Mouse (Mus musculus): Measurements from ENCODE around the gene Gnpnat1. TPM values are rescaled to one million over a fixed set of nuclear protein-coding genes. Genes with fewer than 3 reads are reported as not detected.
A peak's percentile ranks its signal among the peaks of the same experiment; 100 is the strongest.

Gene Gnpnat1
- polyA plus RNA-seq, 1 experiment from 2014 or later: 33.7 TPM

DNA sequence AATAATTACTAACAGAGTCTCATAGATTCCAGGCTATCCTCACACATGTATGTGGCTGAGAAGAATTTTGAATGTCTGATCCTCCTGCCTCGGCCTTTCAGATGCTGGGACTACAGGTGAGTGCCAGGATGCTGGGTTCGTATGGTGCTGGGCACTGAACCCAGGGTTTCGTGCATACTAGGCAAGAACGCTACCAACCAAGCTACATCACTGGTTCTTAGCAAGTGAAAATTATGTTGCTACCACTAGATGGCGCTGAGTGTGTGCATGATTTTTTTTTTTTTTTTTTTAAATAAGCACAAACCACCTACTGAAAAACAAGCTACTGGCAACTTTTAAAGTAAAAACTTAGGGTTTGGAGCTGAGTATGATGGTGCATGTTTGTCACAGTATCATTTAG is 18.5 kb upstream of the Gnpnat1 start:
- no peak for DNase-seq (ENCODE audit: low spot score)
- Histone ChIP-seq H3K36me3 (ENCODE audit: control insufficient read depth, insufficient read depth, low read length) (no peaks in the 10 kb centered on the region), H3K9me3 (ENCODE audit: control insufficient read depth, low read length) (no peaks in the 10 kb centered on the region), H3K27ac (ENCODE audit: low read depth, low read length) (no peak overlapping the region), H3K27me3 (ENCODE audit: control insufficient read depth, insufficient read depth, low read length) (no peaks in the 10 kb centered on the region), H3K4me2 (ENCODE audit: low read depth, low read length, severe bottlenecking) (no peak overlapping the region), H3K4me3 (ENCODE audit: low read depth, low read length) (no peak overlapping the region), H3K4me1 (replicated peaks; ENCODE audit: control insufficient read depth, insufficient read depth, low read length) (no peaks in the 10 kb centered on the region), H3K9ac (ENCODE audit: low read length) (no peak overlapping the region)
- ATAC-seq (replicated peaks; ENCODE audit: low FRiP score): 0 out of 2 replicates have a peak, but pooled peaks have one; percentile 66
- WGBS: 11% methylated on average over 5 of the region's 5 CpGs

DNA sequence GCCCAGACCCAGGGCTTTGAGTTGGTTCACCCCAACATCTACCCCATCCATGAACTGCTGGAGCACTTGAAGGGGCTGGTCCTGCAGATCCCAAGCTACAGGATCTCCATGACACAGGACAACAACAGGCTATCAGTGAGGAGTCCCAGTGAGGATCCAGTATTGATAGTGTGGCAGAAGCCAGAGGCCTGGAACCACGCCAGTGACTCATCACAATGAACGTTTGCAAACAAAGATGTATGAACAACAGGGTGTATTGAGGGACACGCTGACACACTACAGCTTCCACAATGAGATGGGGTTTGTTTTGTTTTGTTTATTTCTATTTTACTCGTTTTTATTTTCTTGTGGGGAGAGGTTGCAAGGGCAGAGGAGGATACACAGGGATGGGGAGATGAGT is 17.7 kb upstream of the Gnpnat1 start:
- no peak overlapping the region for H3K27ac ChIP-seq (ENCODE audit: low read depth, low read length)
- ATAC-seq (replicated peaks; ENCODE audit: low FRiP score): no peak
- WGBS: 75% methylated on average over 4 of the region's 4 CpGs

GRCm38 (mm10) chr14:45419323-45419722 is 14.6 kb upstream of the Gnpnat1 start:
- no peak overlapping the region for H3K27ac ChIP-seq (ENCODE audit: low read depth, low read length)
- no peak overlapping the region for H3K4me2 ChIP-seq (ENCODE audit: low read depth, low read length, severe bottlenecking)
- no peak for DNase-seq (ENCODE audit: low spot score)
- no peak overlapping the region for H3K4me3 ChIP-seq (ENCODE audit: low read depth, low read length)
- no peak for ATAC-seq (replicated peaks; ENCODE audit: low FRiP score)
- H3K27me3 ChIP-seq (ENCODE audit: control insufficient read depth, insufficient read depth, low read length): no peaks in the 10 kb centered on the region
- no peaks in the 10 kb centered on the region for H3K9me3 ChIP-seq (ENCODE audit: control insufficient read depth, low read length)
- no peaks in the 10 kb centered on the region for H3K4me1 ChIP-seq (replicated peaks; ENCODE audit: control insufficient read depth, insufficient read depth, low read length)
- no peak overlapping the region for H3K9ac ChIP-seq (ENCODE audit: low read length)
- H3K36me3 ChIP-seq (ENCODE audit: control insufficient read depth, insufficient read depth, low read length): no peaks in the 10 kb centered on the region
- WGBS: 81% methylated on average over 4 of the region's 4 CpGs

More for the DNA sequence above, 17.7 kb upstream of the Gnpnat1 start:
- no peak for DNase-seq (ENCODE audit: low spot score)
- H3K4me2 ChIP-seq (ENCODE audit: low read depth, low read length, severe bottlenecking): no peak overlapping the region
- no peaks in the 10 kb centered on the region for H3K4me1 ChIP-seq (replicated peaks; ENCODE audit: control insufficient read depth, insufficient read depth, low read length)
- H3K4me3 ChIP-seq (ENCODE audit: low read depth, low read length): no peak overlapping the region
- no peaks in the 10 kb centered on the region for H3K36me3 ChIP-seq (ENCODE audit: control insufficient read depth, insufficient read depth, low read length)
- H3K9me3 ChIP-seq (ENCODE audit: control insufficient read depth, low read length): no peaks in the 10 kb centered on the region
- no peaks in the 10 kb centered on the region for H3K27me3 ChIP-seq (ENCODE audit: control insufficient read depth, insufficient read depth, low read length)
- H3K9ac ChIP-seq (ENCODE audit: low read length): no peak overlapping the region

DNA sequence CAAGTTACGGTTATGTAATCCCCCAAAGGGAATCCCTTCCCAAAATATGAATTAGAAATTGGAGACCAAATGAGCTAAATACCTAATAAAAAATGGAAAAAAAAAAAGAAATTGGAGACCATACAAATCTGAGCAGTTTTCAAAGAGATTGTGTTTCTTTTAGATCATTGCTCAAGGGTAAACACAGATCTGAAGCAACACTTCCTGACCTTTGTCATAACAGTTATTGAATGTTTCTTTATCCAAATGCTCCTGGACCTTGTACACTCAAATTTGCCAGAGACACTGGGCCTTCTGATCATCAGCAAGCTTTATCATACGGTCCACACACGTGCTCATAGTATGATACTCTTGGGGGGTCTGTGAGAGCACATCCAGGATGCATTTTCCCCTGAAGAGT is 13.8 kb upstream of the Gnpnat1 start:
- DNase-seq (ENCODE audit: low spot score) (no peak), ATAC-seq (replicated peaks; ENCODE audit: low FRiP score) (no peak)
- Histone ChIP-seq H3K36me3 (ENCODE audit: control insufficient read depth, insufficient read depth, low read length) (no peaks in the 10 kb centered on the region), H3K4me3 (ENCODE audit: low read depth, low read length) (no peak overlapping the region), H3K27me3 (ENCODE audit: control insufficient read depth, insufficient read depth, low read length) (no peaks in the 10 kb centered on the region), H3K9me3 (ENCODE audit: control insufficient read depth, low read length) (no peaks in the 10 kb centered on the region), H3K4me2 (ENCODE audit: low read depth, low read length, severe bottlenecking) (no peak overlapping the region), H3K4me1 (replicated peaks; ENCODE audit: control insufficient read depth, insufficient read depth, low read length) (no peaks in the 10 kb centered on the region), H3K9ac (ENCODE audit: low read length) (no peak overlapping the region), H3K27ac (ENCODE audit: low read depth, low read length) (no peak overlapping the region)
- WGBS: 85% methylated on average over 3 of the region's 3 CpGs

GRCm38 (mm10) chr14:45416265-45416664 is 11.6 kb upstream of the Gnpnat1 start:
- no peaks in the 10 kb centered on the region for H3K4me1 ChIP-seq (replicated peaks; ENCODE audit: control insufficient read depth, insufficient read depth, low read length)
- no peak overlapping the region for H3K27ac ChIP-seq (ENCODE audit: low read depth, low read length)
- H3K27me3 ChIP-seq (ENCODE audit: control insufficient read depth, insufficient read depth, low read length): no peaks in the 10 kb centered on the region
- H3K9me3 ChIP-seq (ENCODE audit: control insufficient read depth, low read length): no peaks in the 10 kb centered on the region
- no peak overlapping the region for H3K4me3 ChIP-seq (ENCODE audit: low read depth, low read length)
- no peak for DNase-seq (ENCODE audit: low spot score)
- no peaks in the 10 kb centered on the region for H3K36me3 ChIP-seq (ENCODE audit: control insufficient read depth, insufficient read depth, low read length)
- no peak overlapping the region for H3K4me2 ChIP-seq (ENCODE audit: low read depth, low read length, severe bottlenecking)
- 95% methylated on average over 4 of the region's 4 CpGs for WGBS
- no peak for ATAC-seq (replicated peaks; ENCODE audit: low FRiP score)
- no peak overlapping the region for H3K9ac ChIP-seq (ENCODE audit: low read length)

GRCm38 (mm10) chr14:45403651-45404050 is 1.1 kb downstream of the Gnpnat1 start:
- DNase-seq (ENCODE audit: low spot score) (no peak), ATAC-seq (replicated peaks; ENCODE audit: low FRiP score) (no peak)
- H3K4me2 ChIP-seq (ENCODE audit: low read depth, low read length, severe bottlenecking): no peak overlapping the region
- H3K27me3 ChIP-seq (ENCODE audit: control insufficient read depth, insufficient read depth, low read length): no peaks in the 10 kb centered on the region
- no peaks in the 10 kb centered on the region for H3K9me3 ChIP-seq (ENCODE audit: control insufficient read depth, low read length)
- H3K27ac ChIP-seq (ENCODE audit: low read depth, low read length): no peak overlapping the region
- H3K9ac ChIP-seq (ENCODE audit: low read length): no peak overlapping the region
- no peaks in the 10 kb centered on the region for H3K36me3 ChIP-seq (ENCODE audit: control insufficient read depth, insufficient read depth, low read length)
- 83% methylated on average over 7 of the region's 7 CpGs for WGBS
- no peaks in the 10 kb centered on the region for H3K4me1 ChIP-seq (replicated peaks; ENCODE audit: control insufficient read depth, insufficient read depth, low read length)
- no peak overlapping the region for H3K4me3 ChIP-seq (ENCODE audit: low read depth, low read length)

GRCm38 (mm10) chr14:45399836-45400235 is 4.9 kb downstream of the Gnpnat1 start:
- Histone ChIP-seq H3K27me3 (ENCODE audit: control insufficient read depth, insufficient read depth, low read length) (no peaks in the 10 kb centered on the region), H3K4me2 (ENCODE audit: low read depth, low read length, severe bottlenecking) (no peak overlapping the region), H3K9me3 (ENCODE audit: control insufficient read depth, low read length) (no peaks in the 10 kb centered on the region), H3K4me3 (ENCODE audit: low read depth, low read length) (no peak overlapping the region), H3K9ac (ENCODE audit: low read length) (no peak overlapping the region), H3K4me1 (replicated peaks; ENCODE audit: control insufficient read depth, insufficient read depth, low read length) (no peaks in the 10 kb centered on the region), H3K27ac (ENCODE audit: low read depth, low read length) (no peak overlapping the region), H3K36me3 (ENCODE audit: control insufficient read depth, insufficient read depth, low read length) (no peaks in the 10 kb centered on the region)
- no peak for ATAC-seq (replicated peaks; ENCODE audit: low FRiP score)
- WGBS: 88% methylated on average over 3 of the region's 3 CpGs
- DNase-seq (ENCODE audit: low spot score): no peak

DNA sequence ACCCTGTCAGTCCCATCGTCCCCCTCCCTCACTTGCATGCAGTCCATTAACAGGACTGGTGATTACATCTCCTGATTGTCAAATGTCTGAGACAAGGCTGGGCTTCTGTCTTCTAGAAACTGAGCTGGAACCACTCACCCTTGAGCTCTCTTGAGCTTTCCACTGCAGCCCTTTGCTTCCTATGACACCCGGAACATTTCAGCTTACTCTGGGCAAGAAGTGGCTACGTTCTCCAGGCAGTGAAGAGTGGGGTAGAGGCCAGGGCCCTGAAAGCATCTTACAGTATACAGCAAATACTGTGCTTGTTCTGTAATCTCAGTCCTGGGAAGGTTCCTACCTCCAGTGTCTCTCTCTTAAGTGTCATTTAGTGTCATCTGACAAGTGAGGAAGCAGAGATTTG is 15.5 kb downstream of the Gnpnat1 start:
- Histone ChIP-seq H3K36me3 (ENCODE audit: control insufficient read depth, insufficient read depth, low read length) (no peaks in the 10 kb centered on the region), H3K27me3 (ENCODE audit: control insufficient read depth, insufficient read depth, low read length) (no peaks in the 10 kb centered on the region), H3K9me3 (ENCODE audit: control insufficient read depth, low read length) (no peaks in the 10 kb centered on the region), H3K4me1 (replicated peaks; ENCODE audit: control insufficient read depth, insufficient read depth, low read length) (peaks cover 3% of the 10 kb centered on the region; the same call in 1 of the 2 replicates), H3K27ac (ENCODE audit: low read depth, low read length) (no peak overlapping the region), H3K4me3 (ENCODE audit: low read depth, low read length) (peak overlapping the region; percentile 75), H3K9ac (ENCODE audit: low read length) (peak overlapping the region; percentile 84), H3K4me2 (ENCODE audit: low read depth, low read length, severe bottlenecking) (peak overlapping the region; percentile 79)
- 34% methylated on average over 3 of the region's 3 CpGs for WGBS
- ATAC-seq (replicated peaks; ENCODE audit: low FRiP score): no peak
- no peak for DNase-seq (ENCODE audit: low spot score)

DNA sequence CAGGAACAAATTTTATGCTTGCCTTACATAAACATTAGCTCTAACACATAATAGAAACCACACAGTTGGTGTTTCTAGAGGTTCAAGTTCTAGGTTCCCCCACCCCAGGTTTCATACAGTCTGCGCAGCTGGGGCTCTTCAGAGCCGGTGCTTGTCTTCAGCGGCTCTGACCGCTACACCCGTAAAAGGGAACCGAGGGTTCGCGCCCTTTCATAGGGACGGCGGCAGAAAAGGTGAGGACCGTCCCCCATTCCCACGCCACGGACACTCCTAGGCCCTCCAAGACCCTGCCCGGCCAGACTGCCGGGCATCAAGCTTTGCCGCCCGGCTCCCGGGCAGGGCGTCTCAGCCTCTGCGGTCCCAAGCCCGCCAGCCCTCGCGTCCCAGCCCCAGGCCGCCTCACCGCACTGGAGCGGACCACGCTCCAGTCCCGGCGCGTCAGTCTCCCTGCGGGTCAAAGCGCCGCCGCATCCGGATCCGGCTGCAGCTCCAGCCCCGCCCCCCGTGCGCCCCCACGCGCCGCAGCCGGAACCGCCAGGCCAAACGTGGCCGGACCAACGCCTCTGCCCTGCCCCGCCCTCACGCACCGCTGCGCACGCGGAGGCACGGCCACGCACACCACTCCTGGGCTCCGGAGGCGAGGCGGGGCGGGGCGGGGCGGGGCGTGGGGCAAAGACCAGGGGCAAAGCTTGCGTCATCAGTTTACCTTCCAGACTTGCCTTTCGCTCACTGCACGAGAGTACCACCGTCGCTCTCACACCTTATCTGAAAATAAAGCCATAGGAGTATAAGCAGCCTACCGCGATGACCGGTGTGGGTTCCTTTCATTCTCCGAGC is 16.1 kb downstream of the Gnpnat1 start:
- no peaks in the 10 kb centered on the region for H3K36me3 ChIP-seq (ENCODE audit: control insufficient read depth, insufficient read depth, low read length)
- H3K4me1 ChIP-seq (replicated peaks; ENCODE audit: control insufficient read depth, insufficient read depth, low read length): peaks cover 3% of the 10 kb centered on the region; the same call in 1 of the 2 replicates
- under 1% methylated on average over 65 of the region's 71 CpGs for WGBS
- peak; percentile 95 for ATAC-seq (replicated peaks; ENCODE audit: low FRiP score)
- peak overlapping the region; percentile 84 for H3K9ac ChIP-seq (ENCODE audit: low read length)
- peak; percentile 94 for DNase-seq (ENCODE audit: low spot score)
- peak overlapping the region; percentile 75 for H3K4me3 ChIP-seq (ENCODE audit: low read depth, low read length)
- no peak overlapping the region for H3K27ac ChIP-seq (ENCODE audit: low read depth, low read length)
- no peaks in the 10 kb centered on the region for H3K9me3 ChIP-seq (ENCODE audit: control insufficient read depth, low read length)
- H3K27me3 ChIP-seq (ENCODE audit: control insufficient read depth, insufficient read depth, low read length): no peaks in the 10 kb centered on the region
- H3K4me2 ChIP-seq (ENCODE audit: low read depth, low read length, severe bottlenecking): peak overlapping the region; percentile 79

Measured in forebrain, embryonic 11.5 days (tissue).